Mouse (Mus musculus): ENCODE data around the gene C3ar1. TPM values are rescaled to one million over a fixed set of nuclear protein-coding genes. Genes with fewer than 3 reads are reported as not detected.
A peak's percentile ranks its signal among the peaks of the same experiment; 100 is the strongest.

Gene C3ar1
- polyA plus RNA-seq, 1 experiment from 2014 or later: 1.7 TPM

DNA sequence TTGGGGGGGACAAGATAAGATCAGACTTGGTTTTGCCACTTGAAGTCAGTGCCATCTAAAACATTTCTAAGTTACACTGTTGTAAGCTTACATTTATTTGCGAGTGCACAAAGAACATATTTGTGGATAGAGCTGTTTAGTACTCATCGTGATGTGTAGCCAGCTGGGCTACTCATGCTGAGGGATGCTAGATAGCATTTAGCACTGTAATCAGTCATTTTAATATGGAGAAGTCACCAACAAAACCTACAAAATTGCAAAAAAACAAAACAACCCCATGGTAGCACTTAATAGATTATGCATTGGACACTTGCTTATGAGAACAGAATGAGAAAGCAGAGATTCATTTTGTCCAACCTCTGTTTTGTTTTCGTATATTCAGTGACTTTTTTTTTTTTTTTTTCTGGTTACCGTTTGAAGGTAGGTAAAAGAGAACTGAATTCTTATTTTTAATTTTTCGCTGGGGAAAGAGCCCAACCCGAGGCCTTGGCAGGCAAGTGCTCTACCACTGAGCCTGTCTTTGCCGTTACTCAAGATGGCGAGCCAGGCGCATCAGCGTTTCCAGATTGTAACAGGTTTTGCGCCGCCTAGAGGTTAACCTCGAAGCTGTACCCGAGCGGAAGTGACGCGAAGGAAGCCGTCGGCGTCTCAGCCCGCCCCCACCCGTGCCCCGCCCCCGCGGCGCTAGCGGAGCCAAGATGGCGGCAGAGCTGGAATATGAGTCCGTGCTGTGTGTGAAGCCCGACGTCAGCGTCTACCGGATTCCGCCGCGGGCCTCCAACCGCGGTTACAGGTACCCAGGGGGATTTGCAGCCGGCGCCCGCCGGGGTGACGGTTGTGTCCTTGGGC, 18.1 kb upstream of the C3ar1 start, which contains the start of gene Necap1:
Gene Necap1 (plus strand): TSS at position 604 of the 849 bp plus-strand sequence.
- Histone ChIP-seq H3K4me2 (replicated peaks; ENCODE audit: low read depth, low read length) (peak within 1 kb of the TSS; percentile 50), H3K9ac (ENCODE audit: low read depth, low read length) (peak within 1 kb of the TSS; percentile 88), H3K9me3 (ENCODE audit: control insufficient read depth, low read length) (no peaks in the 10 kb centered on the region), H3K4me1 (ENCODE audit: control insufficient read depth, insufficient read depth, low read length) (peaks cover 9% of the 10 kb centered on the region; the same call in 1 of the 2 replicates), H3K27ac (ENCODE audit: low read depth, low read length) (peak within 1 kb of the TSS; percentile 55; the same call in 1 of the 2 replicates), H3K4me3 (ENCODE audit: low read length) (peak within 1 kb of the TSS; percentile 89), H3K27me3 (ENCODE audit: control insufficient read depth, insufficient read depth, low read length) (no peaks in the 10 kb centered on the region), H3K36me3 (ENCODE audit: control insufficient read depth, insufficient read depth, low read length) (peaks cover 12% of the 10 kb centered on the region; the same call in 1 of the 2 replicates)
- peak; percentile 99 for ATAC-seq (ENCODE audit: low FRiP score, low TSS enrichment)
- WGBS: 10% methylated on average over 34 of the region's 43 CpGs

DNA sequence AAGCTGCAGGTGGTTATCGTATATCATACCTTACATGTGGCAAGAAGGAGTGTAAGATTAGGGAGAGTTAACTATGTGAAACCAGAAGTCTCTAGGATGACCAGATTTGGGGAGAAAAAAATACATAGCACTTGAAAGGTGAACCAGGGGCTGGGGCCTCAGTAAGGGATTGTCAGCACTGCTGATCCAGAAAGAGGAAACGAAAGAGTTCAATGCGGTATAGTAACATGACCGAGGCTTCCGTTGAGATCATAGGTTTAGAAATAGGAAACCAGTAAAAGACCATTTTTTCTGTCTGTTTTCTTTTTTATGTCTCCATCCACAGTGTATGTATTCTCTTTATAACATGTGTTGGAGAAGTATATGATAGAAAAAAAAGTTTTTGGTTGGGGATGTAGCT, 16.8 kb upstream of the C3ar1 start:
- Histone ChIP-seq H3K27me3 (ENCODE audit: control insufficient read depth, insufficient read depth, low read length) (no peaks in the 10 kb centered on the region), H3K4me1 (ENCODE audit: control insufficient read depth, insufficient read depth, low read length) (peaks cover 9% of the 10 kb centered on the region; the same call in 1 of the 2 replicates), H3K9me3 (ENCODE audit: control insufficient read depth, low read length) (no peaks in the 10 kb centered on the region), H3K36me3 (ENCODE audit: control insufficient read depth, insufficient read depth, low read length) (peaks cover 9% of the 10 kb centered on the region; the same call in 1 of the 2 replicates), H3K4me2 (replicated peaks; ENCODE audit: low read depth, low read length) (no peak overlapping the region), H3K27ac (ENCODE audit: low read depth, low read length) (no peak overlapping the region), H3K9ac (ENCODE audit: low read depth, low read length) (no peak overlapping the region), H3K4me3 (ENCODE audit: low read length) (no peak overlapping the region)
- 93% methylated on average over 5 of the region's 5 CpGs for WGBS
- ATAC-seq (ENCODE audit: low FRiP score, low TSS enrichment): no peak

DNA sequence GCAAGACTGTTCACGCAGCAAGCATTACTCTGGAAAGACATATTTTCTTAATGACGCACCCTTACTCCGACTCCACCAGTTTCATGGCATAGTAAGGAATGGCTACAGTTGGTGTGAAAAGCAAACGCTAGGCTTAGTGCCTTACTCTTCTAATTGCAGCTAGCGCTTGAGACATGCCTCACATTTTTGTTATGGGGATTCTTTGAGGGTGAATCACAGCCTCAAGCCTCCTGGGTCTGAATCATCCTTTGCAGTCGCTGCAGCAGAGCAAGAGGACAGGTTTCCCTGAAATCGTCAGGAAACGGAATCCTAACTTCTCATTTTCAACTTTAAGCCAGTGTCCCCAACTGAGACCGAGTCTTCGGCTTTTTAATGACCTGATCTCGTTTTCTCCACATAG, 13.9 kb upstream of the C3ar1 start:
- no peak for ATAC-seq (ENCODE audit: low FRiP score, low TSS enrichment)

DNA sequence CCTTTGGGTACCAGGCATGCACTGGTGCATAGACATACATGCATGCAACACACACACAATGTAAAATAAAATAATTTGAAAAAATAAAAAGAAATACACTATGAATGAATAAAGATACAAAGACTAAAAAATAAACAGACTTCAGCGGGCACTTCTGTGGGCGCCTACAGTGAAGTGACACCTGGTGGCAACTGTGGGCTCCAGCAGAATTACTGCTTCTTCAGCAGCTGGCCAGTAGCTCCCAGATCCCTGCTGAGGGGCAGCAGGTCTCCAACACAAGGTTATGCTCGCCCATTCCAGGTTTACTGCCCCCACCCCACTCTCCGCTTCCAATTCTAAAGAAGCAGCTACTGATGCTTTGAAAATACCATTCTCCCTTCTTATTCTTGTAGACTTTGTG, 12.0 kb upstream of the C3ar1 start:
- Histone ChIP-seq H3K36me3 (ENCODE audit: control insufficient read depth, insufficient read depth, low read length) (no peaks in the 10 kb centered on the region), H3K4me3 (ENCODE audit: low read length) (no peak overlapping the region), H3K9me3 (ENCODE audit: control insufficient read depth, low read length) (no peaks in the 10 kb centered on the region), H3K27ac (ENCODE audit: low read depth, low read length) (no peak overlapping the region), H3K27me3 (ENCODE audit: control insufficient read depth, insufficient read depth, low read length) (no peaks in the 10 kb centered on the region), H3K4me1 (ENCODE audit: control insufficient read depth, insufficient read depth, low read length) (no peaks in the 10 kb centered on the region), H3K9ac (ENCODE audit: low read depth, low read length) (no peak overlapping the region), H3K4me2 (replicated peaks; ENCODE audit: low read depth, low read length) (no peak overlapping the region)
- 60% methylated on average over 4 of the region's 4 CpGs for WGBS
- no peak for ATAC-seq (ENCODE audit: low FRiP score, low TSS enrichment)

More for the DNA sequence above, 13.9 kb upstream of the C3ar1 start:
- H3K4me1 ChIP-seq (ENCODE audit: control insufficient read depth, insufficient read depth, low read length): no peaks in the 10 kb centered on the region
- H3K9me3 ChIP-seq (ENCODE audit: control insufficient read depth, low read length): no peaks in the 10 kb centered on the region
- no peaks in the 10 kb centered on the region for H3K27me3 ChIP-seq (ENCODE audit: control insufficient read depth, insufficient read depth, low read length)
- no peaks in the 10 kb centered on the region for H3K36me3 ChIP-seq (ENCODE audit: control insufficient read depth, insufficient read depth, low read length)
- H3K9ac ChIP-seq (ENCODE audit: low read depth, low read length): no peak overlapping the region
- H3K4me2 ChIP-seq (replicated peaks; ENCODE audit: low read depth, low read length): no peak overlapping the region
- no peak overlapping the region for H3K4me3 ChIP-seq (ENCODE audit: low read length)
- WGBS: 81% methylated on average over 11 of the region's 11 CpGs
- H3K27ac ChIP-seq (ENCODE audit: low read depth, low read length): no peak overlapping the region

DNA sequence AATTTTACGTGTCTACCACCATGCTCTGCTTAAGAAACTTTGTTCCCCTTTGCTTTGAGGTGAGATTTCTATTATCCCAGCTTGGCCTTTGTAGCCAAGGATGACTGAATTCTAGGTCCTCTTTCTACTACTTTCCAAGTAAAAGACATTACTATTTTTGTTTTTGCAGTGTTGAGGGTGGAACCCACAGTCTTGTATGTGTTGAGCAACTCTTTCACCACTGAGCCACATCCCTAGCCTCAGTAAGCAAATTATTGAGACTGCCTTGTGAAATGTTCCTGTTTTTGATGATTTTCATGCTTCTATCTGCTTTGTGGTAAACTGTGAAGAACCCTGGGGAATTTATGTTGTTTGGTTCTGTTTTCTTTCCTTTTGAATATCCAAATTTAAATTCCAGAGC, 6.9 kb upstream of the C3ar1 start:
- Histone ChIP-seq H3K9ac (ENCODE audit: low read depth, low read length) (no peak overlapping the region), H3K27ac (ENCODE audit: low read depth, low read length) (no peak overlapping the region), H3K4me2 (replicated peaks; ENCODE audit: low read depth, low read length) (no peak overlapping the region), H3K4me1 (ENCODE audit: control insufficient read depth, insufficient read depth, low read length) (no peaks in the 10 kb centered on the region), H3K9me3 (ENCODE audit: control insufficient read depth, low read length) (peaks cover 11% of the 10 kb centered on the region), H3K36me3 (ENCODE audit: control insufficient read depth, insufficient read depth, low read length) (no peaks in the 10 kb centered on the region), H3K27me3 (ENCODE audit: control insufficient read depth, insufficient read depth, low read length) (no peaks in the 10 kb centered on the region), H3K4me3 (ENCODE audit: low read length) (no peak overlapping the region)
- ATAC-seq (ENCODE audit: low FRiP score, low TSS enrichment): no peak
- WGBS: 88% methylated on average over 1 of the region's 1 CpGs

DNA sequence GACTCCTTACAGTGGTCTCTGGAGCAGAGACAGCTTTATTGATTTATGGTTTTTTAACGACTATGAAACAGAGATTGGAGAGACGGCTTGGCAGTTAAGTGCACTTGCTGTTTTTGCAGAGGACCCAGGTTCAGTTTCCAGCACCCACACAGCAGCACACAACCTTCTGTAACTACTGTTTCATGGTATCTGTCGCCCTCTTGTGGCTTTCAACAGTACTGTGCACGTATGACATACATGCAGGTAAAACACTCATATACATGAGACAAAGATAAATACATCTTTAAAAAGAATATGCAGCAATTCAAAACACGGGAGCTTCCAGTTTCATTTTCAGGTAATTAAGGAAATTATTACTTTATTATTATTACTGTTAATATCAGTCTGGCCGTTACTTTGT, 6.5 kb upstream of the C3ar1 start:
- Histone ChIP-seq H3K9ac (ENCODE audit: low read depth, low read length) (no peak overlapping the region), H3K27ac (ENCODE audit: low read depth, low read length) (no peak overlapping the region), H3K4me2 (replicated peaks; ENCODE audit: low read depth, low read length) (no peak overlapping the region), H3K4me1 (ENCODE audit: control insufficient read depth, insufficient read depth, low read length) (no peaks in the 10 kb centered on the region), H3K9me3 (ENCODE audit: control insufficient read depth, low read length) (peaks cover 11% of the 10 kb centered on the region), H3K4me3 (ENCODE audit: low read length) (no peak overlapping the region), H3K36me3 (ENCODE audit: control insufficient read depth, insufficient read depth, low read length) (no peaks in the 10 kb centered on the region), H3K27me3 (ENCODE audit: control insufficient read depth, insufficient read depth, low read length) (no peaks in the 10 kb centered on the region)
- 77% methylated on average over 6 of the region's 6 CpGs for WGBS
- ATAC-seq (ENCODE audit: low FRiP score, low TSS enrichment): no peak

DNA sequence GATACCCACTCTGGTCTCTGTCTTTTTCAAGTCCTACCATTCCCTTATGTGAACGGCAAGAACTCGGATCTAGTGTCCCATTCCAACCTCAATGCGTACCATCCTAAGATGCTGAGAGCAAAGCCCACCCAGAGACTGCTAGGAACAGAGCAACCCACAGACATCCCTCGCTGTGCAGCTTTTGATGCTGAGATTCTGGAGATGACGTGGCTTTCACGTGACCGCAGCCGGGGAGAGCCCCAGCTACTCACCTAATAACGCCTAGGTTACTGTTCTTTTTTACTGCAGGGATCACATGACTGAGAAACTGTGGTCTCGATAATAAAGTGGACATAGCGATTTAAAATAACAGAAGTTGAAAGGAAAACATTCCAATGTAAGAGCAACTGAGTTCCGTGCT, 1.4 kb downstream of the C3ar1 start:
- no peaks in the 10 kb centered on the region; the same call in 1 of the 2 replicates for H3K9me3 ChIP-seq (ENCODE audit: control insufficient read depth, low read length)
- no peak overlapping the region for H3K27ac ChIP-seq (ENCODE audit: low read depth, low read length)
- no peaks in the 10 kb centered on the region for H3K36me3 ChIP-seq (ENCODE audit: control insufficient read depth, insufficient read depth, low read length)
- H3K4me1 ChIP-seq (ENCODE audit: control insufficient read depth, insufficient read depth, low read length): no peaks in the 10 kb centered on the region
- H3K27me3 ChIP-seq (ENCODE audit: control insufficient read depth, insufficient read depth, low read length): no peaks in the 10 kb centered on the region
- ATAC-seq (ENCODE audit: low FRiP score, low TSS enrichment): no peak
- no peak overlapping the region for H3K9ac ChIP-seq (ENCODE audit: low read depth, low read length)
- no peak overlapping the region for H3K4me2 ChIP-seq (replicated peaks; ENCODE audit: low read depth, low read length)
- H3K4me3 ChIP-seq (ENCODE audit: low read length): no peak overlapping the region
- WGBS: 82% methylated on average over 12 of the region's 12 CpGs

DNA sequence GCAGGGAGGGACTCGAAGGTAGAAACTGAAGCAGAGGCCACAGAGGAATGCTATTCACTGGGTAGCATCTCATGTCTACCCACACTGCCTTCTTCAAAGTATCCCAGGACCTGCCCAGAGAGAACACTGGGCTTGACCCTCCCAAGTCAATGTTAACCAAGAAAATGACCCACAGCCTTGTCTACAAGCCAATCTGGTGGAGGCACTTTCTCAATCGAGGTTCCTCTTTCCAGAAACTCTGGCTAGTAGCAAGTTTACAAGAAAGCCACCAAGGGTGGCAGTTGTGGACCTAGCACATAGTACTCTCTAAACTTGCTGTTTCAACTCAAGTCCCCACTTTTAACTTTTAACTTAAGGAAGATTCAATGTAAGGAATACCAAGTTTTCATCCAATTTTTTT, 3.3 kb downstream of the C3ar1 start:
- Histone ChIP-seq H3K4me1 (ENCODE audit: control insufficient read depth, insufficient read depth, low read length) (no peaks in the 10 kb centered on the region), H3K9me3 (ENCODE audit: control insufficient read depth, low read length) (no peaks in the 10 kb centered on the region; the same call in 1 of the 2 replicates), H3K9ac (ENCODE audit: low read depth, low read length) (no peak overlapping the region), H3K4me3 (ENCODE audit: low read length) (no peak overlapping the region), H3K27ac (ENCODE audit: low read depth, low read length) (no peak overlapping the region), H3K36me3 (ENCODE audit: control insufficient read depth, insufficient read depth, low read length) (no peaks in the 10 kb centered on the region), H3K4me2 (replicated peaks; ENCODE audit: low read depth, low read length) (no peak overlapping the region), H3K27me3 (ENCODE audit: control insufficient read depth, insufficient read depth, low read length) (no peaks in the 10 kb centered on the region)
- ATAC-seq (ENCODE audit: low FRiP score, low TSS enrichment): no peak
- WGBS: 72% methylated on average over 2 of the region's 2 CpGs

DNA sequence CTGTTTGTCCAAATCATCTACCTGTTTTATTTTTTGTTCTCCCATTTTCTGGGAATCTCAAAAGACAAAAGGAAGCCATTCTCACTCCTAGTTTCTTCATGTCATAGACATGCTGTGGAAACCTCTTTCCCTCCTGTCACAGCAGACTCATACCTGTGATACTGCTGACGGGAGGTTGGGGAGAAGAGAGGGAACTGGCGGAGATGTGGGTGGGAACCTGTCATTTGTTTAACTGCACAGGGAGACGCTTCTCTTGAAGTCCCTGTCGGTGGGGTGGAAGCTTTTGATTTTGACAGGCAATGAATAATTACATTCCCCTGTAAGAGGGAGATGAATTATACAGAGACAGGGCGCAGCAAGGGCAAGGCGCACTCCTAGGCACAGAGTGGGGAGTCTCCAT, 12.2 kb downstream of the C3ar1 start:
- H3K4me2 ChIP-seq (replicated peaks; ENCODE audit: low read depth, low read length): no peak overlapping the region
- ATAC-seq (ENCODE audit: low FRiP score, low TSS enrichment): no peak
- H3K4me3 ChIP-seq (ENCODE audit: low read length): no peak overlapping the region
- no peaks in the 10 kb centered on the region for H3K9me3 ChIP-seq (ENCODE audit: control insufficient read depth, low read length)
- no peak overlapping the region for H3K9ac ChIP-seq (ENCODE audit: low read depth, low read length)
- peaks cover 42% of the 10 kb centered on the region for H3K36me3 ChIP-seq (ENCODE audit: control insufficient read depth, insufficient read depth, low read length)
- H3K27me3 ChIP-seq (ENCODE audit: control insufficient read depth, insufficient read depth, low read length): no peaks in the 10 kb centered on the region
- no peak overlapping the region for H3K27ac ChIP-seq (ENCODE audit: low read depth, low read length)
- no peaks in the 10 kb centered on the region for H3K4me1 ChIP-seq (ENCODE audit: control insufficient read depth, insufficient read depth, low read length)
- WGBS: 72% methylated on average over 6 of the region's 6 CpGs
